9 mouse cellular contexts compared by ENCODE assay signal in genomic region chr13:69086613-69087012, GRCm38 (mm10).
DNase-seq lines count a peak whose midpoint lies in the region; ATAC-seq lines count a peak whose summit lies in the region.
"Had no signal": no experiment of that assay in that cellular context is flagged by ENCODE, and none has a peak within 500 bp of the region (broad histone marks: within the 10 kb centered on the region; RNA-seq: fewer than 3 reads in every experiment).

No protein-coding gene starts in this region.

- H3K4me3 ChIP-seq in embryonic facial prominence, embryonic 14.5 days (ENCODE audit: low read depth, low read length), result no peak overlapping the region
- no peak overlapping the region for H3K4me3 ChIP-seq in midbrain, embryonic 13.5 days (replicated peaks)
- H3K4me3 ChIP-seq: myocyte had no signal

- DNase-seq in cerebellum, adult 8-10 months, result peak; percentile 14
- peak; percentile 25 to 40 for DNase-seq in adrenal gland, adult 18-20 months (ENCODE audit: low spot score in 2 of 2)
- peak; percentile 64 for DNase-seq in embryonic facial prominence, embryonic 14.5 days (ENCODE audit: low spot score)
- peak; percentile 49 for DNase-seq in hindlimb bud, embryonic 11.5 days (ENCODE audit: extremely low spot score, low read depth, low spot score)
- peak; percentile 73 to 82 for DNase-seq in left cerebral cortex, adult 18-20 months (ENCODE audit: low spot score in 2 of 2)
- DNase-seq in testis, postnatal 14 days (ENCODE audit: low spot score), result peak; percentile 7

- H3K4me1 ChIP-seq in embryonic facial prominence, embryonic 14.5 days (ENCODE audit: control insufficient read depth, insufficient read depth, low read length), result no peaks in the 10 kb centered on the region
- H3K4me1 ChIP-seq in midbrain, embryonic 13.5 days (replicated peaks), result no peaks in the 10 kb centered on the region

- no peak overlapping the region for H3K4me2 ChIP-seq in embryonic facial prominence, embryonic 14.5 days (ENCODE audit: low read depth, low read length)
- no peak overlapping the region for H3K4me2 ChIP-seq in midbrain, embryonic 13.5 days (replicated peaks)

- ATAC-seq in cerebellum, adult (ENCODE audit: insufficient number of reproducible peaks, low FRiP score, low TSS enrichment), result no peak
- no peak for ATAC-seq in embryonic facial prominence, embryonic 14.5 days (ENCODE audit: low read depth)
- ATAC-seq in midbrain, embryonic 13.5 days, result peak; percentile 78

- no peak overlapping the region for H3K9ac ChIP-seq in embryonic facial prominence, embryonic 14.5 days (ENCODE audit: low read depth, low read length)
- no peak overlapping the region for H3K9ac ChIP-seq in midbrain, embryonic 13.5 days (replicated peaks)

- H3K36me3 ChIP-seq in embryonic facial prominence, embryonic 14.5 days (ENCODE audit: control insufficient read depth, insufficient read depth, low read length), result no peaks in the 10 kb centered on the region
- H3K36me3 ChIP-seq in midbrain, embryonic 13.5 days, result no peaks in the 10 kb centered on the region

- WGBS in embryonic facial prominence, embryonic 14.5 days, result 52% methylated on average over 1 of the region's 1 CpGs
- 48% methylated on average over 1 of the region's 1 CpGs for WGBS in midbrain, embryonic 13.5 days

- no peaks in the 10 kb centered on the region for H3K27me3 ChIP-seq in embryonic facial prominence, embryonic 14.5 days (replicated peaks; ENCODE audit: control insufficient read depth, insufficient read depth, low read length)
- no peaks in the 10 kb centered on the region for H3K27me3 ChIP-seq in midbrain, embryonic 13.5 days

- no peaks in the 10 kb centered on the region for H3K9me3 ChIP-seq in embryonic facial prominence, embryonic 14.5 days (ENCODE audit: control insufficient read depth, low read length)
- no peaks in the 10 kb centered on the region for H3K9me3 ChIP-seq in midbrain, embryonic 13.5 days

- no peak overlapping the region for H3K27ac ChIP-seq in embryonic facial prominence, embryonic 14.5 days (replicated peaks; ENCODE audit: low read depth, low read length)
- H3K27ac ChIP-seq in midbrain, embryonic 13.5 days, result no peak overlapping the region

Comparison
In these comparisons a context has a peak if more than half of its experiments do, and no peak if none do; other contexts are left out.
1. DNase-seq: peak in every context shown above with its lines; median percentile 78 in left cerebral cortex, adult 18-20 months; 64 in embryonic facial prominence, embryonic 14.5 days; 49 in hindlimb bud, embryonic 11.5 days; 32 in adrenal gland, adult 18-20 months; 14 in cerebellum, adult 8-10 months; 7 in testis, postnatal 14 days.